Mouse (Mus musculus): ENCODE results near the gene Lgals3bp. TPM values are rescaled to one million over a fixed set of nuclear protein-coding genes. Genes with fewer than 3 reads are reported as not detected.

The Lgals3bp gene
- total RNA-seq, 1 experiment = 1.5 TPM

DNA sequence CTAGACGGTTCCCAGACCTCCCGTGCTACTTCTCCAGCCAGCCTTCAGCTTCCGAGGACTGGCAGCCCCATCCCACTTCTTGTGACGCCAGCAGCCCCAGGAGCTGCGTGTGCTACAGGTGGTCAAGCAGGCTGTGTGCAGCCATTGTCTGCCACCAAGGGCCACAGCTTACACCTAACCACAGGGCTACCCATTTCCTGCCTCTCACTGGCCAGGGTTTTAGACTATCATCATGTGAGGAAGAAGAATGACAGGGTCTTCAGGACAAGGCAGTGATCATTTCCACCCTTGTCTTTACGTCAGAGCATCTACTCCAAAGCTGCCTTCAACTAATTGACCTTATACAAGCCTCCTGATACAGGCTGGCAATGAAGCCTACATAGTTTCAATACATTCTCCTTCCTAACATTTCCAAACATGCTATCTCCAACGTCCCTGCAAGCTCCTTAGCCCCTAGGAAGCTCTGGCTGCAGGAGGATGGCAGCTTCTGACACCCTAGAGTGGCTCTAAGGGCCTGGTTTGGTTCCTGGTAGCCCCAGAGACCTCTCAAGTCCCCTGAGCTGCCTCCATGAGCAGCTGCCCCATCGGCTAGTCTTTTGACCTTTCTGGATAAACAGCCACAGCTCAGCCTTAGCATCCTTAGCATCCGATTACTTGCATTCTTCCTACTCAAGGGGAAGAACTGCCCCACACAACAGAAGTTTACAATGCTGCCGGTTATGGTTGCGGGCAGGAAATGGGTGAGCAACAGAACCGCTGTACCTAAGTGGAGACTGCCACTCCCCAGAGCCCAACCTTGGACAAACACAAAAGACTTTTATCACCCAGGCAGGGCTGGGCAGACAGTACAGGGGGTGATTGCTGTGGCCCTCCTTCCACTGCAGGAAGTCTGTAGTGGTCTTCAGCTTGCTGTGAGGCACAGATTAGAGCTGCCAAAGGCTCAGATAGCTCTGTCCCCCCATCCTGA is 7.5 kb upstream of the Lgals3bp start:
- in situ Hi-C loops (cut with MboI; ENCODE audit: low sequenced_read_pairs in 2 of 2, unreplicated experiment in 2 of 2) = no loop called here
- Histone ChIP-seq H3K4me3 (ENCODE audit: insufficient read depth in 1 of 2, low read depth in 1 of 2, low read length in 2 of 2, poor library complexity in 1 of 2, severe bottlenecking in 1 of 2) (no peak overlapping the region), H3K9ac (ENCODE audit: insufficient read depth, low read depth, low read length, poor library complexity, severe bottlenecking) (no peak overlapping the region), H3K36me3 (ENCODE audit: control insufficient read depth, insufficient read depth, low read length, poor library complexity, severe bottlenecking) (peaks cover 15% of the 10 kb centered on the region), H3K27ac (ENCODE audit: insufficient read depth, low read depth, low read length, poor library complexity, severe bottlenecking) (no peak overlapping the region), H3K4me1 (ENCODE audit: control insufficient read depth in 2 of 2, insufficient read depth in 2 of 2, low read length in 2 of 2, poor library complexity in 1 of 2) (peaks cover 2 to 4% of the 10 kb centered on the region in 2 experiments; a peak in 2 of 4 replicates), H3K9me3 (ENCODE audit: control insufficient read depth, insufficient read depth, low read depth, low read length) (no peaks in the 10 kb centered on the region)
- no peak for DNase-seq (ENCODE audit: low read depth, low spot score)
- no peak for TF ChIP-seq HCFC1 (IDR thresholded peaks at IDR 0.05; ENCODE audit: borderline replicate concordance, insufficient read depth, low read length)
- no peak for TF ChIP-seq CHD2 (IDR thresholded peaks at IDR 0.05; ENCODE audit: low read depth, low read length)
- no peak for TF ChIP-seq ZC3H11A (IDR thresholded peaks at IDR 0.05; ENCODE audit: borderline replicate concordance, low read depth, low read length)

DNA sequence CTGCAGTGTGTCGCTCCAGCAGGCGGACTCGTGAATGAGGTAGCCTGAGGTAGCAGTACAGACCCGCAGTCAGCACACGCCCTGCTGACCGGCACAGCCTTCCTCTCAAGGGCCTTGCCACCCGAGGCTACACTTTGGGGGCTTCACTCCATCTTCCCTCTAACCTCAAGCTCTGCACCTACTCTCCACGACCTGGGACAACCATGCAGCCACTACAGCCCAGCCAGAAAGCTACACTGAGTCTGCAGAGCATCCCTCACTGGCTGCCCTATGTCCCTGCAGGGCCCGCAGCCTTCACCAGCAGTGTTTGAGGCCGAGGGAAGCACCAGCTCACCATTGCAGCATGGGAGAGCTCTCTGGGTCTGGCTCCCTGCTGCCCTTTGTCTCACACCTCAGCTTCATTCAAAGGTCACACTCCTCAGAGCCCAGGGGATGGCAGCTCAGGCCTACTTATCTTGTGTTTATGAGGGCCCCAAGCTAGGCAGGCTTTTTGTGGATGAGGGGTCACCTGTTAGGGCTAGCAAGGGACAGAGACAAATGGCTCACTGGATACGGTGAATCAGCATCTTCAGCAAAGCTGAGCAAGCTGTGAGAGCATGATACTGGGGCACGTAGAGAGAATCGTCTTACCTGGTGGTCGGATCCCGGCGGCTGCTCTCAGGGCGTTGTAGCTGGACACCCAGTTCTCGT is 6.3 kb upstream of the Lgals3bp start:
- TF ChIP-seq ZC3H11A (IDR thresholded peaks at IDR 0.05; ENCODE audit: borderline replicate concordance, low read depth, low read length) = no peak
- no peak for TF ChIP-seq MAFK (IDR thresholded peaks at IDR 0.05; ENCODE audit: insufficient read depth, low read depth, low read length)
- TF ChIP-seq HCFC1 (IDR thresholded peaks at IDR 0.05; ENCODE audit: borderline replicate concordance, insufficient read depth, low read length) = no peak
- TF ChIP-seq CHD2 (IDR thresholded peaks at IDR 0.05; ENCODE audit: low read depth, low read length) = no peak
- TF ChIP-seq ZNF384 (IDR thresholded peaks at IDR 0.05; ENCODE audit: low read depth, low read length) = no peak
- H3K9ac ChIP-seq (ENCODE audit: insufficient read depth, low read depth, low read length, poor library complexity, severe bottlenecking) = no peak overlapping the region
- peaks cover 3 to 9% of the 10 kb centered on the region in 2 experiments; a peak in 3 of 4 replicates for H3K4me1 ChIP-seq (ENCODE audit: control insufficient read depth in 2 of 2, insufficient read depth in 2 of 2, low read length in 2 of 2, poor library complexity in 1 of 2)
- no peak overlapping the region for H3K27ac ChIP-seq (ENCODE audit: insufficient read depth, low read depth, low read length, poor library complexity, severe bottlenecking)
- in situ Hi-C loops (cut with MboI; ENCODE audit: low sequenced_read_pairs in 2 of 2, unreplicated experiment in 2 of 2) = no loop called here
- no peak for DNase-seq (ENCODE audit: low read depth, low spot score)
- no peaks in the 10 kb centered on the region for H3K9me3 ChIP-seq (ENCODE audit: control insufficient read depth, insufficient read depth, low read depth, low read length)
- peaks cover 15% of the 10 kb centered on the region for H3K36me3 ChIP-seq (ENCODE audit: control insufficient read depth, insufficient read depth, low read length, poor library complexity, severe bottlenecking)
- no peak overlapping the region for H3K4me3 ChIP-seq (ENCODE audit: insufficient read depth in 1 of 2, low read depth in 1 of 2, low read length in 2 of 2, poor library complexity in 1 of 2, severe bottlenecking in 1 of 2)

DNA sequence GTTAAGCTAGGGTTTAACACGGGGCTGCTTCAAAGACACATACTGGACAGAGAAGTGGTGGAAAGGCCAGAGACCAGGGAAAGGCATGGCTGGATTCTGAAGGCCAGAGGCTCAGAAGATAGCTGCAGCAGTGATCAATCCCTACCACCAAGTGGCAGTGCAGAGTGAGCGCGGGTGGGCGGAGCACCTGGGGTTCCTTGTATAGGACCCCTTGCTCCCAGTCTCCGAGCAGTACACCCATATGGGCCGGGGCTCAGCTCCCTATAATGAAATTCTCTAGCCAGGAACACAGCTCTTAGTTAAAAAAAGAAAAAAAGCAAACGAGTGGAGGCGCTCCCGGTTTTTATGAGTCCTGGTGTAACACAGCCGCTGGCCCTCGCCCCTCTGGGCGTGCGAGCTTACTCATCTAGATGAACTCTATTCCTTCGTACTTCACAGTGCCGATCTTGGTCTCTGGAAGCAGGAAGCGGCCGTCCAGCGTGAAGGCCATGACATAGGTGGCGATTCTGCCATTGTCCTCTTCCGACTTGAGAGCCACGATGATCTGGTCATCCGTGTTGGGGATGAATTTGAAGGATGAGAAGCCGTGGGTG is 5.5 kb upstream of the Lgals3bp start:
- peaks cover 15% of the 10 kb centered on the region for H3K36me3 ChIP-seq (ENCODE audit: control insufficient read depth, insufficient read depth, low read length, poor library complexity, severe bottlenecking)

DNA sequence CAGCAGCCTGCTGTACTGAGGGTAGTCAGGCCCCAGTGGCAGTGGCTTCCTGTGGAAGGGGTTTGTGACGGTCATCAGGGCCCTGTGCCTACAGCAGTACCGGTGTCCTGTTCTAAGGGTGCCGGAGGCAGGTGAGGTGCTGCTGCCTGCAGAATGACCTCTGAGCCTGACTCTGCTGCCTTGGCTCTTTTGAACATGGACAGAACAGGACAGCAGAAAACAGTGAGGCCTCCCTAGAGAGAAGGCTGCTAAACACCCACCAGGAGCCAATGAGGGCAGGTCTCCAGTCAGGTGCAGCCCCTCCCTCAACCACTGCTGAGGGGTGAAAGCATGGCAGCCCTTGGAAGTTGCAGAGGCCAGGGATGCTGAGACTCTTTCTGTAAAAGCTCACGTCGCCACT is 4.6 kb upstream of the Lgals3bp start:
- H3K4me1 ChIP-seq (ENCODE audit: control insufficient read depth in 2 of 2, insufficient read depth in 2 of 2, low read length in 2 of 2, poor library complexity in 1 of 2) = peaks cover 3 to 13% of the 10 kb centered on the region in 2 experiments; a peak in 3 of 4 replicates
- in situ Hi-C loops (cut with MboI; ENCODE audit: low sequenced_read_pairs in 2 of 2, unreplicated experiment in 2 of 2) = no loop called here
- H3K9ac ChIP-seq (ENCODE audit: insufficient read depth, low read depth, low read length, poor library complexity, severe bottlenecking) = no peak overlapping the region
- no peaks in the 10 kb centered on the region for H3K9me3 ChIP-seq (ENCODE audit: control insufficient read depth, insufficient read depth, low read depth, low read length)
- TF ChIP-seq ZNF384 (IDR thresholded peaks at IDR 0.05; ENCODE audit: low read depth, low read length) (no peak), ZC3H11A (IDR thresholded peaks at IDR 0.05; ENCODE audit: borderline replicate concordance, low read depth, low read length) (no peak), MAFK (IDR thresholded peaks at IDR 0.05; ENCODE audit: insufficient read depth, low read depth, low read length) (no peak), HCFC1 (IDR thresholded peaks at IDR 0.05; ENCODE audit: borderline replicate concordance, insufficient read depth, low read length) (no peak), CHD2 (IDR thresholded peaks at IDR 0.05; ENCODE audit: low read depth, low read length) (no peak)
- H3K27ac ChIP-seq (ENCODE audit: insufficient read depth, low read depth, low read length, poor library complexity, severe bottlenecking) = no peak overlapping the region
- no peak for DNase-seq (ENCODE audit: low read depth, low spot score)
- H3K4me3 ChIP-seq (ENCODE audit: insufficient read depth in 1 of 2, low read depth in 1 of 2, low read length in 2 of 2, poor library complexity in 1 of 2, severe bottlenecking in 1 of 2) = no peak overlapping the region
- peaks cover 15% of the 10 kb centered on the region for H3K36me3 ChIP-seq (ENCODE audit: control insufficient read depth, insufficient read depth, low read length, poor library complexity, severe bottlenecking)

More for the DNA sequence above, 5.5 kb upstream of the Lgals3bp start:
- peak; percentile 16 for DNase-seq (ENCODE audit: low read depth, low spot score)
- in situ Hi-C loops (cut with MboI; ENCODE audit: low sequenced_read_pairs in 2 of 2, unreplicated experiment in 2 of 2) = no loop called here
- TF ChIP-seq ZC3H11A (IDR thresholded peaks at IDR 0.05; ENCODE audit: borderline replicate concordance, low read depth, low read length) (no peak), ZNF384 (IDR thresholded peaks at IDR 0.05; ENCODE audit: low read depth, low read length) (no peak), HCFC1 (IDR thresholded peaks at IDR 0.05; ENCODE audit: borderline replicate concordance, insufficient read depth, low read length) (no peak), MAFK (IDR thresholded peaks at IDR 0.05; ENCODE audit: insufficient read depth, low read depth, low read length) (no peak)
- Histone ChIP-seq H3K9me3 (ENCODE audit: control insufficient read depth, insufficient read depth, low read depth, low read length) (no peaks in the 10 kb centered on the region), H3K27ac (ENCODE audit: insufficient read depth, low read depth, low read length, poor library complexity, severe bottlenecking) (no peak overlapping the region), H3K4me1 (ENCODE audit: control insufficient read depth in 2 of 2, insufficient read depth in 2 of 2, low read length in 2 of 2, poor library complexity in 1 of 2) (peaks cover 3 to 9% of the 10 kb centered on the region in 2 experiments; a peak in 3 of 4 replicates), H3K4me3 (ENCODE audit: insufficient read depth in 1 of 2, low read depth in 1 of 2, low read length in 2 of 2, poor library complexity in 1 of 2, severe bottlenecking in 1 of 2) (no peak overlapping the region), H3K9ac (ENCODE audit: insufficient read depth, low read depth, low read length, poor library complexity, severe bottlenecking) (no peak overlapping the region)

Data from ES-E14 (cell line).